Mouse (Mus musculus): ENCODE measurements around the gene Igsf9.

Gene Igsf9

DNA sequence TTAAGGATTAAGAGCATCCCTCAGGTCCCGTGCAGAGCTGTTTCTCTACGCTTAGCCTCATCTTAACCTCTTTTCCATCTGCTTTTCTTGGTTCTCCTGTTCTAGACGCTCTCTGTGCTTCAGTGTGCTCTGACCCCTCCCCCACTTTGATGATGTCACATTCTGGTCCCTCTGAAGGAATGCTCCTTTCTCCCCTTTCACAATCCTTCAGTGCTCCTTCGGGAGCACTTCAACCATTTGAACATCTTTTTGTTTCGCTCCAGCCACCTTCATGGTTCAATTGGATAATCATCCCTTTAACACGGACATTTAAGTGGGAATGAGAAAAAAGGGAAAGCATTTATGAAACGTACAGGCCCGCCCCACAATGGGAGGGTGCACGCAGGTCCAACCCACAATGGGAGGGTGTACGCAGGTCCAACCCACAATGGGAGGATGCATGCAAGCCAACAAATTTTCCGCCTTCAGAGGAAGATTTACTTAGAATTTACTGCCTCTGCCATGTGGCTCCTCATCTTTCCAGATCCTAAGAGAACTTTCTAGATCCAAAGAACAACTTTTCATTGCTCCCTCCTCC, 13.2 kb upstream of the Igsf9 start:
- DNase-seq (ENCODE audit: low spot score), result no peak

DNA sequence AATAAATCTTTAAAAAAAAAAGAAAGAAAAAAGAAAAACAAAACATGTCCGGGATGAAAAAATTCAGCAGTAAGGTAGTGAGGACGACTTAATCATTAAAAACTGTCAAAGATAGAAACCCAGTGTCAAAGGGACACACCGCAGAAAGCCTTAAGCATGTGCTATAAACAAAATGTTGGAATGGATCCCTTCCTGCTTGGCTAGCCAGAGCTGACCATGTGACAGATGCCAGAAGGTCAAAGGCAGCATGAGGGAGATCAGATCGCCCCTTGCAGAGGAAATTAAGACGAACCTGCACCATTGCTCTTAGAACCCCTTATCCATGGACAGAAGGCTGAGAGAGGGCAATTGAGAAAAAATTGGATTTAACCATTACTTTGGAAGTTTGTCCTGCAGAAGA, 12.2 kb upstream of the Igsf9 start:
- no peak for DNase-seq (ENCODE audit: low spot score)

DNA sequence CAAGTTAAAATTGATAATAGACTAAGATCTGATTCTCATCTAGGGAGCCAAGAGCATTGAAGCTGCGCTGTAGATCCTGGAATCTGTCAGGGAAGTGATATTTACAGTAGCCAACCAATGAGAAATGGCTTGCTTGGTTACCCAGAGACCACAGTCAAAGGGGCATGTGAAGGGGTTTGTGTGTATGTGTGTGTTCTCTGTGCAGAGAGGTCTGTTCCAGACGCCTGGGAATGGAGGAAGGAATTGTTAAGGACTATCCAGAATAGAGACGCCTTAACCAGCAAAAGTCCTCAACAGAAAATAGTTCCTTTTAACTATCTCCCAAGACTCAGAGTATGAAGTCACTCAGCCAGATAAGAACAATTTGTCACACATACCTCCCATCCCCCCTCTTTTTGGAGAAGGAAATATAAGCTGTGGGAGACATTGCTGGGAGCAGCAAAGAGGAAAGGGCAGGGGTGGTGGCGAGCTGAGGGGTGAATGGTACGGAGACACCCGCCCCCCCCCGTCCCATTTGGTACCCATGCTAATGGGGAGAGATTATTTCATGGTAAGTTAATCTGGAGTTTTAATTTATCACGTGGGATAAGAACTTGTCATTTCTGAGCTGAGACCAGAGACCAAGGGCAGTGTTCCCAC, 11.7 kb upstream of the Igsf9 start:
- no peak for DNase-seq (ENCODE audit: low spot score)

DNA sequence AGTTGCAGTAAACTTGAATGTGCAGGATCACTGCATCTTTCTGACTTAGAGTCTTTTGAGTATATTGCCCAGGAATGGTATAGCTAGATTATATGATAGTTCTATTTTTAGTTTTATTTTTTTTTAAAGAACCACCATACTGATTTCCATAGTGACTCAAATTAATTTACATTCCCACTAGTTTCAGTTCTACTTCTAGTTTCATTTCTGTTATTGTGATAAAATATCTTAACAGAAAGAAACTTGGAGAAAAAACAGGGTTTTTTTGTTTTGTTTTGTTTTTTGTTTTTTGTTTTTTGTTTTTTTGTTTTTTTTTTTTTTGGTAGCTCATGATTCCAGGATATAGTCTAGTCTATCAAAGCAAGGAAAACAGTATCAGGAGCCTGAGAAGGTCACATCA, 8.7 kb upstream of the Igsf9 start:
- DNase-seq (ENCODE audit: low spot score), result no peak

DNA sequence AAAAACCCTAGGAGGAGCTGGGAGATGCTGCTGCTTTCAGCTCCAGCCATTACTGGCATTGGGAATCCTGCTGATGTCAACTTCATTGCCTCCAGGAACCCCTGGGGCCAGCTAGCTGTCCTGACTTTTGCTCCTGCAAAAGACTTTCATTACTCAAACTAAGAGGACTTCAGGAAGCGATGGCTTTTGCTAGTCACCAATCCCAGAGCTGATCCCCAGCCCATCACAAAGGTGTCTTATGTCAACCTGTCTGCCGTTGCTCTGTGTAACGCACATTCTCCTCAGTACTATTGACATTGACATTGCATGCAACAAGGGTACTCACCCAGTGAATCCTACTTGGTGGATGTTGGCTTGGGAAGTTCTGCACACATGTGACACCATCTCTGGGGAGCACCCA, 7.4 kb upstream of the Igsf9 start:
- no peak for DNase-seq (ENCODE audit: low spot score)

DNA sequence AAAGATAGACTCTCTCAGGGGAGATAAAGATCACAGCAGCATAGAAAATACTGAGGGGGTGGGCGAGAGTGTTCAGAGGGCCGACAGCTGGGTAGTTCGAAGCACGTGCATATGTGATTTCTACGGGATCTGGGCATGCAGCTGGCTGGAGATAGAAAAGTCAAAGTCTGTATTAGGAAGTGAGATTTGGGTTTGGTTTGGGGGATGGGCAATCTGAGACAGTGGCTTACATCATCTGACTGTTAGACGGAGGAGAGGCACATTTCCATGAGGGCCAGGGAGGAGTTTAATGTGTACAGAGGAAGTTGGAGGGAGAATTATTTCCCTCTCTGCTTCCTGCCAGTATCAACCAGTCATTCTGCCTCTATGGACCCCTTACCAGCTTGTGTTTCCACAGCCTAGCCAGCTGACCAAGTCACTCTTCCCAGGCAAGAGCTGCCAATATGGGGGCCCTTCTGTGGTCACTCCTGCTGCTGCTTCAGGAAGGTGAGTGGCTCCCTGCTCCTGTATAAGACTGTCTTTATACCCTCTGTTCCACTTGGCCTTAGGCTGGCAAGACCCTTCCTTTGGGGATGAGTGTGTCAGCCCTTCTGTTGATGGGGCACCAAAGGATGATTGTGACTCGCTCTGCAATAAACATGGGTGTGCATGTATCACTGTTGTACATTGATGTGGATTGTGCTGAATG, 6.4 kb upstream of the Igsf9 start, which contains the start of gene Slamf9:
Gene Slamf9 (plus strand): TSS at position 305 of the 688 bp plus-strand sequence.
- DNase-seq (ENCODE audit: low spot score), result no peak

DNA sequence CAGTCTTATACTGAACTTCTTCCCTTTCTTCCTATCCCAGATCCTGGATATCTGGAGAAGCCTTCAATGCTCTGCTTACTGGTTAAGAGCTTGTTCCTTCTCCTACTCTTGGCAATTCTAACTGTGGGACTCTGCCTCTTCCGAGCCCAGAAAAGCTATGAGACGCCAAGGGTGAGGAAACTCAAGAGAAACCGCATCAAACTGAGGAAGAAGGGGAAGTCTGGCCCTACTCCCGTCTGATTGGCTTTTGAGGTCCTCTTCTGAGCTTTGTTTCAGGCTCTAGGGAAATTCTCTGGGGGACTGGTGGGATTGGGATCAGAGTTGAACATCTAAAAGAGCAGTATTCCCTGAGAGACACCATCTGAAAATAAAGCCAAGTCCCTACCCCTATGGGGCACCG, 3.6 kb upstream of the Igsf9 start:
- DNase-seq (ENCODE audit: low spot score), result no peak

DNA sequence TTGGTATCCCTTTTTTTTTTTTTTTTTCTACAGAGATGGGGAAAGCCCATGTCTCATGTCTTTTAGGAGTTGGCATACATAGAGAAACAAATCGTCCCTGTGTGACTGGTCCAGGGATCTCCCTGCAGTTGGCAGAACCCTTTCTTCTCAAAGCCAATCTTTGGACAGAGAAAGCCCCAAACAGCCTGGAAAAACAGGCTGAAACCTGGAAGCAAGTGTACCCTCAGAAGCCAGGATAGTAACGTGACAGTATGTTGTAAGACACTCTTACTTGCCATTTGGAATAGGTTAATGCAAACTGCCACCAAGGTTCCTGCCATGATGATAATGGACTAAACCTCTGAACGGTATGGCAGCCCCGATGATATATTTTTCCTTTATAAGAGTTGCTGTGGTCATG, 1.2 kb upstream of the Igsf9 start:
- no peak for DNase-seq (ENCODE audit: low spot score)

DNA sequence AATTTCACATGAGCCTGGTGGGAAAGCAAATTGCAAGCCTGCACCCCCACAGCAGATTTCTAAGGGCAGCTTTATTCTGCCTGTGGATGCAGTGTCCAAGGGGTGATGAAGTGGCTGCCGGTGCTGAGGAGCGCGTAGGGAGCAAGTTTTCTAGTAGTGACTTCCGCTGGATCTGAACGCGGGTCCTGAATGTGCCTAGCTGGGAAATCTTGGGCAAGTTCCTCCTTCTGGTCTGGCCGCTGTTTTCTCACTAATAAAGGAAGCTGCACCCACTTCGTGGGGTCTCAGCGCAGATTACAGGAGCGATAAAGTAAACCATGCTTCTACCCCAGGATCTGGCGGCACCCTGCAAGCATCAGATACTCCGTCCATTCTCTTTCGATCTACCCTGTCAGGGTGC, 477 bp upstream of the Igsf9 start:
- no peak for DNase-seq (ENCODE audit: low spot score)

DNA sequence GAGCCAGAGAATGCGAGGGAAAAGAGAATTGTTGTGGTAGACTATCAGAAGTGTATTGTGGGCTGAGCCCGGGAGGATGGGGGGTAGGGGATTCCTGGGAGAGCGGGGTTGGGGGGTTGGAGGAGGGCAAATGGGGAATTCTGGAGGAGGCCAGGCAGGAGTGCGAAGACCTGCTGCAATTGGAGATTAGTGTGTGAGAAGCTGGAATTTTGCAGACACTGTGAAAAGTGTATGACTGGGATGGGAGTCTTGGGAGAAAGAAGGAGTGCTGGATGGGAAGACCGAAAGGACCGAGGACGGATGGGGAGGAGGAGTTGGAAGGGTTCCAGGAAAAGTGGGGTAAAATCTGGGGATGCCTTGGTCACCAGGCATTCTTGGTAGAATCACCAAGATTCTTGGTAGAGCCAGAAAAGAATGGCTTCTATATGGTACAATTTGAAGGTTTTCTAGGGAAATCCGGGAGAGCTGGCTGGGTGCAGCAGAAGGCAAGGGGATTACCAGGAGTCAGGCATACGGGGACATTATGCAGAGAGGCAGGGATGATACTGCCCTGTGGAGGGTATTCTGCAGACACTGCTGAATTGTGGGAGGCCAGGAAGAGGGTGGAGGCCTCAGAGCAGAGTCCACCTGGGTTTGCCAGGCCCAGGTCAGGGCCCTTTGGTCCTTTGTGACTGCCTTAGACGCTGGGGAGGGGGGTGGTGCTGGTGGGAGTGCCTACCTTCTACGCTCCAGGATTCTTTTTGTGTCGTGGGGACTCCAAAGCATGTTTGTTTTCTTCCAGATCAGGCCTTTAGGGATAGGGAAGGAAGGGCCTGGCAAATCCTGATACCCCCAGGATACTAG, 1.2 kb downstream of the Igsf9 start:
- DNase-seq (ENCODE audit: low spot score), result no peak

DNA sequence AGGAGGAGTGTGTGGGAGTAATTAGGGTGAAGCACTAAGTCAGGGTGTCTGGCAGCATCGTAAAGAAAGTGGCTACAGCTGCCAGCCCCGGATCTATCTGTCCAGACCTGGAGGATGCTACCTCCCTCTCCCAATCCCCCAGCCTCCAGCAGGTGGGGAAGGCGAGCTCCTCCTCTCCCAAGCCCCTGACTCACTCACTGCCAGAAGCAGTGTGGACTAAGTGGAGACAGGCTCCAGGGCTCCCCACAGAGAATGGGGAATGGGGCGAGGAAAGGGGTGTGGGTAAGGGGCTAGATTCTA, 1.7 kb downstream of the Igsf9 start:
- DNase-seq (ENCODE audit: low spot score), result no peak

DNA sequence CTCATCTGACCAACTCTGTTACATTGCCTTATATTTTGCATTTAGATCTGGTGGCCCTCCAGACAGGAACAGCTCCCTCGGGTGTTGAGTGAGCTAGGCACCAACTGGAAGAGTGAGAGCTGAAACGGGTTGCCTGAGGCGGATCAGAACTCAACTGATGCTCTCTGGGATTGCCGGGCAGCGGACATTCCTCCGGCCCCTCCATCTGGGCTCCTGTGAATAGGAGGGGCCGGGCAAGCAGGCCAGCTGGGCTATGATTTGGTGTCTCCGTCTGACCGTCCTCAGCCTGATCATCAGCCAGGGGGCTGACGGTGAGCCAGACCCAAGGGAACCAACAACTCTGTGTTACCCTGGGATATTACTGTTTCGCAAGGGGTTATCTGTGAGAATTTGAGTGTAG, 2.6 kb downstream of the Igsf9 start:
- no peak for DNase-seq (ENCODE audit: low spot score)

DNA sequence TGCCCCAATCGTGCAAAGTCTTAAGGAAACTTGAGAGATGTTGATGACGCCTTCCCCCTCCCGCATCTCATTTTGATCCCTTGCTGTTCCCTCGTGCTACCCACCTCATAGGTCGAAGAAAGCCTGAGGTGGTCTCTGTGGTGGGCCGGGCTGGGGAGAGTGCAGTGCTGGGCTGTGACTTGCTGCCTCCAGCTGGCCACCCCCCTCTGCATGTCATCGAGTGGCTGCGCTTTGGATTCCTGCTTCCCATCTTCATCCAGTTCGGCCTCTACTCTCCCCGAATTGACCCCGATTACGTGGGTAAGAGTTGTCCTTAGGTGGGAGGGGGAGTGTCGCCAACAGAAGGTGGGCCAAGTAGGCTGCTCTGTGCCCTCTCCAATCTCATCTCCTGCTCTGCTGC, 3.1 kb downstream of the Igsf9 start:
- no peak for DNase-seq (ENCODE audit: low spot score)

DNA sequence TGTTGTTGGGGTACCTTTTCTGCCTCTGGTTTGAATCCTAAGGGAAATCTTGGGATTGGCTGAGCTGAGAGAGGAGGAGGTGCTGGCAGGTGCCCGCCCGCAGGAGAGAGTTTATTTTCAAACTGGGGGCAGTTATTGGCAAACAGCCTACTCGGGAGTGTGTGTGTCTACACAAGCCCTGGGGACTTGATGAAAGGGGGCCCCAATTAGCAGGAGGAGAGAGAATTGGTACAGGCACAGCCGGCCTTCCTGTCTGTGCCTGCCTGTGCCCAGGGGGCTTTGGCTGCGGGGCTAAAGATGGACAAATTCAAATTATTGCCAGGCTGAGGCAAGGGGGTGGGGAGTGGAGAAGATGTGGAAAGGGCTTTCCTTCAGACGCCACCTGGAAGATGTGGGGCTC, 4.2 kb downstream of the Igsf9 start:
- no peak for DNase-seq (ENCODE audit: low spot score)

DNA sequence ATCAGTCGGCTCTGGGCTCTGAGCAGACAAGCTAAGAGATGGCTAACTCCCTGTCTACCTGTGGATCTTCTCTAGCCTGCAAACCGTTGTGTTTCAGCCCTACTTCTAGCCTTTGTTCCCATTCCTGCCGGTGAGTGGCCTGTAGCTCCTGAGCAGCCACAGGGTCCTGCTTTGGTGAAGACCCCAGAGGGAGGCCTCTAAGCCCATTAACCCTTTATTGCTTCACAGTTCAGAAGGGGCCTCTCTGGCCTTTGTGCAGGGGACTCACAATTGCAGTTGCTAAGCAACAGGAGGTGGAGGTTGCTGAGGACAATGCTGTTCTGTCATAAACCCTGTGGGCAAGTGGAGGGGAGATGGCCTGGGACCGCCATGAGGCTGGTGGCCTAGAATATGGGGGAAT, 4.6 kb downstream of the Igsf9 start:
- no peak for DNase-seq (ENCODE audit: low spot score)

DNA sequence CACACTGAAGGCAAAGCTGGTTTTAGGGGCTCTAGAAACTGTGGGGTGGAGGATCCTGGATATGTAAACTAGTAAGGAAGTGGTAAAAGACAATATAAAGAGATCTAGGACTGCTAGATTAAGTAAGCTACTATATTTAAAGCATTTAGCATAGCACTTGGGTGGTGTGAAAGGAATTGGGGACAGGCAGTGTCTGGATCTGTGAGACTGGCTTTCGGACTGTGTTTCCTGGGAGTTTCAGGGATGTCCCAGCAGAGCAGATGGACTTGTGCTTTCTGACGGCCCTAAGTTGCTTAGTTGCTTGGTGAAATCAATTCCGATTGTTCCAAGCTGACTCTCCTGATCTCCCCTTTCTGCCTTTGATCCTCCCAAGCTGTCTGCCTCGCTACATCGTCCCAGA, 5.1 kb downstream of the Igsf9 start:
- no peak for DNase-seq (ENCODE audit: low spot score)

DNA sequence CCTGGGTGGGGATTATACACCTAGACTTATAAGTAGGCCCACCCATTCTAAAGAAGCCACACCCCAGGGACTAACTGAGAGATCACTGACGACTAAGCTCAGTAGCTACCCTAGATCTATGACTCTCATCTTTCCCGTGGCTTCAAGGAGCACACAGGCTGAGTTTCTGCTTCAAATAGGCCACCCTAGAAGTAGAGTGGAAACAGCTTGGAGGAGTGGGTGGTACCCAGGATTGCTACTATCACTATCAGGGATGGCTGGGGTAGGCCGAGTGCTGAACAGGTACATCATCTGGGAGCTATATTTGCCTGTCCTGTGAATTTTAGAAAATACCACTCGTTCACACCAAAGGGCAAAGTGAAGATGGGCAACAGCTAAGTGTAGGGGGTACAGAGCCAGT, 6.3 kb downstream of the Igsf9 start:
- DNase-seq (ENCODE audit: low spot score), result no peak

DNA sequence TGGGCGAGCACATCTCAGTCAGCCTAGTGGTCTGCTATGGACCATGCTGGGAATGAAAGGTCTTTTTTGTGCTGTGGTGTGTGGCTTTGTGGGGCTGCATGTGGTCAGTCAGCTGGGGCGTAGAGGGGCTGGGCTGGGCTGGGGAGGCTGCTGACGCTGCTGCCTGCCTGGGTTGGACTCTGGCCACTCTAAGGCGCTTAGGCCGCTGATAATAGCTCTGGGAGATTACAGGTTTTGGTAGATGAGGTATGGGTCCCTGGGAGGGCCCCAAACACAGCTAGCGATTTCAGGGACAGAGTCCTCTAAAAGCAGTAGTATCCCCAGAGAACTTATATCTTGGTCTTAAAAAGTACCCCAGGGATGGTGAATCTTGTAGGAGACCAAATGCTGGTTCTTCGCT, 7.2 kb downstream of the Igsf9 start:
- DNase-seq (ENCODE audit: low spot score), result no peak

DNA sequence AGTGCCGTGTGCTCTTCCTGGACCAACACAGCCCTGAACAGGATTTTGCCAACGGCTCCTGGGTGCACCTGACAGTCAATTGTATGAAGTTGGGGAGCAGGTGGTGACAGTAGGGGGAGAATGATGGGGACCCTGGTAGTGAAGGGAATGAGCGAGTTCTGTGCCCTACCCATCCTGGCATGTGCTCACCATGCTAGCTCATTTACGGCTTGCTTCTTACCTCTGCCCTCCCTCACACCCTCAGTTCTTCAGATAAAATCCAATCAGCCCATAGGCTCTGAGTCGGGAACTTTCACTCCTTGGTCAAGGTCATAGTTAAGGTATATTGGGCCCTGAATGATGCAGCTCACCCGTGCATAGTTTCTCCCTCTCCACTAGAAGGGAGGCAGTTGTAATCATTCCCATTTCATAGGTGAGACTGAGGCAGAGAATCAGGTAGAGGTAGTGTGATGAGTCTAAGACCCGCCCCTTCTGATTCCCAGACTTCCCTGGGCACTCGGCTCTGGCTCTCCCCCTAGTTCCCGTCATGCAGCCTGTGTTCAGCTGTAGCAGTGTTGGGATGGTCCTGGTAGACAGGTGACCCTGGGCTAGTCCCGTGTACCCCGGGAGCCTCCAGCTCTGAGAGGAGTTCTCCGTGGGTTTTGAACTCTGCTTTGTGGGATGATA, 8.1 kb downstream of the Igsf9 start:
- no peak for DNase-seq (ENCODE audit: low spot score)

DNA sequence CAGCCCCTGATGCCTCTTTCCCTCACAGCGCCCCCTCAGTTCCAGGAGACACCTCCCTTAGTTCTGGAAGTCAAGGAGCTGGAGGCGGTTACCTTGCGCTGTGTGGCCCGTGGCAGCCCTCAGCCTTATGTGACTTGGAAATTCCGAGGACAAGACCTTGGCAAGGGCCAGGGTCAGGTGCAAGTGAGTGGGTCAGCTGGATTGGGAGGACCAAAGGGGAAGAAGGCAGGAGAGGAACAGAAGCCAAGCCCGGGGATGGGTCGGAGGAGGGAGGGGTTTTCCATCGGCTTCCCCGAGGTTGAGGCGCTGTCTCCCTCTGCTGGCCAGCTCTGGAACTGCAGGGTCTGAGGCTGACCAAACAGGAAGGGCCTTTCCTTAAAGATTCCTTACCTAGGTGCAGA, 8.7 kb downstream of the Igsf9 start:
- DNase-seq (ENCODE audit: low spot score), result peak; percentile 77

DNA sequence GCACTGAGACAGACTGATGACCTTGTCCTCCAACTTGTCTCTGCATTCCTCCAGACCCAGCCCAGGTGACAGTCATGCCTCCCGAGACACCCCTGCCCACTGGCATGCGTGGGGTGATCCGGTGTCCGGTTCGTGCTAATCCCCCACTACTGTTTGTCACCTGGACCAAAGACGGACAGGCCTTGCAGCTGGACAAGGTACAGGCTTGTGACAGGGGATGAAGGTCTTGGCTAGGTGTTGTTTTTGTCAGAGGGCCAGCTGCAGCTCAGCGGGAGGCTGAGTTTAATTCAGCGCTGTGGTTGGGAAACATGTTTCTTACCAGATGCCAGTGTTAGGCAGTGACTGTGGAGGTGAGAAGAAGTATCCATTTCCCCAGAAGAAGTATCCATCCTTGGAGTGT, 10.5 kb downstream of the Igsf9 start:
- DNase-seq (ENCODE audit: low spot score), result no peak

DNA sequence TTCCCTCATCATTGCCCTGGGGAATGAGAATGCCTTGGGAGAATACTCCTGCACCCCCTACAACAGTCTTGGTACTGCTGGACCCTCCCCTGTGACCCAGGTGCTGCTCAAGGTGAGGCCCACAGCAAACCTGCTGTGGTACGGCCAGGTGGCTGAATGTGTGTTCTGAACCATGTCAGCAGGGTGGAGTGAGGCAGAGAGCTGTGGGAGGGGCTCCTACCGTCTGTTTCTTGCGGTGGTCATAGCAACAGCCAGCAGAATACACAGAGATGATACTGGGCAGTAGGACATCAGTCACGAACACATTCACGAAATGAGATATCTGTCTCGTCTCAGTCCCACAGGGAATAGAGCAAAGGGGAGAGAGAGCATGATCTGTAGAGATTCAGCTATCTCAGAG, 11.9 kb downstream of the Igsf9 start:
- no peak for DNase-seq (ENCODE audit: low spot score)

DNA sequence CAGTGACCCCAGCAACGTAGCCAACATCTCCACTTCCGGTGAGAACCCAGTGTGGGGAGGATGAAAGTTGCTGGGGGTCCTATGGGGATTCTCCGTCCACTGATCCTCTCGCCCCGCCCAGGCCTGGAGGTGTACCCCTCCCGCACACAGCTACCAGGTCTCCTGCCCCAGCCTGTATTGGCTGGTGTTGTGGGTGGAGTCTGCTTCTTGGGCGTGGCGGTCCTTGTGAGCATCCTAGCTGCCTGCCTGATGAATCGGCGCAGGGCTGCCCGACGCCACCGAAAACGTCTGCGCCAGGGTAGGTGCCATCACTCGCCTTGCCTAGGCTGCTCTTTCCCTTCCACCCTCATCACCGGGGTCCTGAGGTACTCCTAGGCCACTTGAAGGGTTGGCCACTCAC, 14.4 kb downstream of the Igsf9 start:
- DNase-seq (ENCODE audit: low spot score), result no peak

Measured in adipocyte (in vitro differentiated cells).